Mouse (Mus musculus): Measurements from ENCODE around the gene Olfr912. TPM values are rescaled to one million over a fixed set of nuclear protein-coding genes. Genes with fewer than 3 reads are reported as not detected.

The Olfr912 gene
- polyA plus RNA-seq (2021; fragmentation: Nextera tagmentation) = not detected in 2 replicates
- long read RNA-seq, experiment 1 = 0 reads
- long read RNA-seq, experiment 2 = 0 reads

GRCm38 (mm10) chr9:38579878-38580277 lies at the start of gene Olfr912:
Gene Olfr912 (plus strand): TSS chr9:38580178.

GRCm38 (mm10) chr9:38537549-38537948 lies 42.4 kb upstream of the Olfr912 start, which contains the start of gene Olfr910:
Gene Olfr910 (plus strand): TSS chr9:38537849.

GRCm38 (mm10) chr9:38592459-38592858 lies 12.5 kb downstream of the Olfr912 start, which contains the start of gene Olfr913:
Gene Olfr913 (plus strand): TSS chr9:38592759.

GRCm38 (mm10) chr9:38604802-38605201 lies 24.8 kb downstream of the Olfr912 start, which contains the start of gene Olfr914:
Gene Olfr914 (plus strand): TSS chr9:38605102.

Other genes starting within 250 kb of the Olfr912 start
- gene Olfr898, start 231.8 kb upstream of the Olfr912 start, polyA plus RNA-seq (2021; fragmentation: Nextera tagmentation) = not detected in 2 replicates
- not detected in 2 replicates for gene Olfr250, start 213.3 kb upstream of the Olfr912 start, polyA plus RNA-seq (2021; fragmentation: Nextera tagmentation)
- gene Olfr251, start 203.1 kb upstream of the Olfr912 start, polyA plus RNA-seq (2021; fragmentation: Nextera tagmentation) = not detected in 2 replicates
- gene Olfr147, start 178.5 kb upstream of the Olfr912 start, polyA plus RNA-seq (2021; fragmentation: Nextera tagmentation) = not detected in 2 replicates
- gene Olfr901, start 150.7 kb upstream of the Olfr912 start, polyA plus RNA-seq (2021; fragmentation: Nextera tagmentation) = not detected in 2 replicates
- gene Olfr902, start 132.5 kb upstream of the Olfr912 start, polyA plus RNA-seq (2021; fragmentation: Nextera tagmentation) = not detected in 2 replicates
- not detected in 2 replicates for gene Olfr904, start 117.0 kb upstream of the Olfr912 start, polyA plus RNA-seq (2021; fragmentation: Nextera tagmentation)
- not detected in 2 replicates for gene Olfr905, start 109.1 kb upstream of the Olfr912 start, polyA plus RNA-seq (2021; fragmentation: Nextera tagmentation)
- not detected in 2 replicates for gene Olfr906, start 93.1 kb upstream of the Olfr912 start, polyA plus RNA-seq (2021; fragmentation: Nextera tagmentation)
- not detected in 2 replicates for gene Olfr907, start 84.4 kb upstream of the Olfr912 start, polyA plus RNA-seq (2021; fragmentation: Nextera tagmentation)
- not detected in 2 replicates for gene Olfr911-ps1, start 58.6 kb upstream of the Olfr912 start, polyA plus RNA-seq (2021; fragmentation: Nextera tagmentation)
- gene Olfr910, start 42.3 kb upstream of the Olfr912 start, polyA plus RNA-seq (2021; fragmentation: Nextera tagmentation) = not detected in 2 replicates
- not detected in 2 replicates for gene Olfr913, start 12.6 kb downstream of the Olfr912 start, polyA plus RNA-seq (2021; fragmentation: Nextera tagmentation)
- not detected in 2 replicates for gene Olfr914, start 24.9 kb downstream of the Olfr912 start, polyA plus RNA-seq (2021; fragmentation: Nextera tagmentation)
- not detected in 2 replicates for gene Olfr916, start 79.7 kb downstream of the Olfr912 start, polyA plus RNA-seq (2021; fragmentation: Nextera tagmentation)
- not detected in 2 replicates for gene Olfr917, start 85.7 kb downstream of the Olfr912 start, polyA plus RNA-seq (2021; fragmentation: Nextera tagmentation)
- not detected in 2 replicates for gene Olfr918, start 94.4 kb downstream of the Olfr912 start, polyA plus RNA-seq (2021; fragmentation: Nextera tagmentation)
- gene Olfr919, start 123.5 kb downstream of the Olfr912 start, polyA plus RNA-seq (2021; fragmentation: Nextera tagmentation) = not detected in 2 replicates
- gene Vwa5a, start 138.1 kb downstream of the Olfr912 start, polyA plus RNA-seq (2021; fragmentation: Nextera tagmentation) = 5.5 and 6.8 TPM in 2 replicates
- gene Olfr920, start 172.1 kb downstream of the Olfr912 start, polyA plus RNA-seq (2021; fragmentation: Nextera tagmentation) = not detected in 2 replicates
- not detected in 2 replicates for gene Olfr921, start 192.9 kb downstream of the Olfr912 start, polyA plus RNA-seq (2021; fragmentation: Nextera tagmentation)
- not detected in 2 replicates for gene Olfr922, start 234.4 kb downstream of the Olfr912 start, polyA plus RNA-seq (2021; fragmentation: Nextera tagmentation)
- gene Olfr923, start 246.4 kb downstream of the Olfr912 start, polyA plus RNA-seq (2021; fragmentation: Nextera tagmentation) = not detected in 2 replicates

Measured in layer of hippocampus, adult 6 months (tissue).